Mouse (Mus musculus): ENCODE results near the gene Dock2.

Dock2 gene

DNA sequence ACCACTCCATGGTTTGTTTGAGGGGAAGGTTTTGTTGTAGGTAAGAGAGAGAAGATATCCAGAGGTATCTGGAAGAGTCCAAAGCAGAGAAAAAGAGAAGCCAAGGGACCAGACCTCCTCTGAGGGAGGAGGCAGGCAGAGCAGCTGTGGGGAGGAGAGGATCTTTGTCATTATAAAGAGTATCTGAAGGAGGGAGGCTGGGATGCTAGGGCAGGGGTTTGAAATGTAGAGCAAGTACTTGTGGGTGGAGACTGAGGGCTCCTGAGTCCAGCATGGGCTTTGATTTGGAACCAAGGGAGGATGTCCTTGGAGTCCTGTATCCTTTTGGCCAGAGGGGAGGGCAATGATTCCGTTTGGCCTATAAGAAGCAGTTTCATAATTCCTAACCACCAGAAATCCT, 346.2 kb downstream of the Dock2 start:
- in situ Hi-C loops (cut with MboI, MseI), result loop anchor here (25.0 kb wide), 1 partner anchor 650 kb away; no protein-coding TSS in a partner anchor

DNA sequence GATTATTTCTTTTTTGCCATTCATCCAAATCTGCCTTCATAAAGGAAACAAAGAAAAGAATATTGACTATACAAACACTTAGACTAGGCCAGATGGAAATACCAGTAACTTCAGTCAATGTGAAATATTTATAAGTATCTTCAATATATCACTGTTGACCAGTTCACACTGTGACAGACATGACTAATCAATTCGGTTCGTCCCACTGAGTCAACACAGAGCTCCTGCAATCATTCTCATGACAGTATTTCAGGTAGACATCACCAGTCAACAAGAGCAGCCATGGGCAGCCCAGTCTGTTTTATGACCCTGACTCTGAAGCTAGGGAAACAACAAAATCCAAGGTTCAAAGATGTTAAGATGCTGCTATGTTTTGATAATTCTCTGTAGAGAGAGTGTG, 351.7 kb downstream of the Dock2 start:
- in situ Hi-C loops (cut with MboI, MseI), result loop anchor here (25.0 kb wide), 1 partner anchor 655 kb away; no protein-coding TSS in a partner anchor

DNA sequence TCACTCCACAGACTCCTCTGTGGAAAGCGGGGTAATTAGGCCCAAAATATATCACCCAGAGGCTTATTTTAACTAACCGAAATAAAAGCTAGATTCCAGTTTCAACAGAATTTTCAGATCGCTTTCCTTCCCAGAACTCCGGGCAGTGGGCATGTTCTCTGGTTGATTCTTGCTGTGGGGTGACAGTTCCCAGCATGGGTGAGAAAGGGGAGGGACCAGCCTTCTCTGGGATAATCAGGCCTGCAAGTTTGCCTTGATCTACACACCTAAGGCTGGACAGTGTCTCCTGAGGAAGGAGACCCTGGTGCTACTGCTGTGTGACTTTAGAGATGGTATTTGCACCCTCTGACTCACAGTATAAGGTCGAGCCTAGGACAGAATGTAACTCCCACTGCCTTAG, 352.3 kb downstream of the Dock2 start:
- in situ Hi-C loops (cut with MboI, MseI), result loop anchor here (25.0 kb wide), 1 partner anchor 656 kb away; no protein-coding TSS in a partner anchor

DNA sequence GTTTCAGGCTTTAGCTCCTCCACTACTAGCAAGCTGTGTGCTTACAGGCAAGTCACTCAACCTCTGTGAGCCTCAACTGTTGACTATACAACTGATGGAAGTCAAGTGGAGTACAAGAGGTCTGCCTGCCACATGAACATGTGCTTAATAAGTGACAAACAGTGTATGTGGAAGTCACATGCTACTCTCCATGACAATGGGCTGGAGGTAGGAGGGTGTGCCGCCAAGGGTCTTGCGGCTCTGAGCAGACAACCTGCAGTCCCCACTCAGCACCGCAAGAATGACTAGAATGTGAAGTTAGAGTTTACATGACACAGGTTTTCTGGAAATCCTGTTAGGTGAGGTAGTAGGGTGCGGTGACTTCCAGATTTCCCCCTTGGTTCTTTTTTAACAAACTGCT, 352.8 kb downstream of the Dock2 start:
- in situ Hi-C loops (cut with MboI, MseI), result loop anchor here (25.0 kb wide), 1 partner anchor 656 kb away; no protein-coding TSS in a partner anchor

DNA sequence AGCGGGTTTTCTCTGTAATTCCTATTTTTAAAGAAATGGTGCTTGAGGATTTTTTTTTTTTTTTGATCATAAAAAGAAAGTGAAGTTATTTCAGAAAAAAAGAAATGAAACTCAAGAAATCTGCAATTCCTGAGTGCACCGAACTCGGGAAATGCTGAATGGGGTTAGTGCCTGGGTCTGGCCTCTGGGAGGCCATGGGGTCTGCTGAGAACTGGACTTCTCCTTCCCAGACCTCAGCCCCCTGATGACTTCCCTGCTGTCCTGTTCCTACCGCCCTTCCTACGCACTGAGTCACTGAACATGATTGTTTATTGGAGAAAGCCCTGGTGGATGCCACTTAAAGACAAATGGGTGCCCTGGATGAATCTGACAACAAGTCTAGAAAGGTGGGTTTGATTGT, 356.5 kb downstream of the Dock2 start:
- in situ Hi-C loops (cut with MboI, MseI), result loop anchor here (25.0 kb wide), 1 partner anchor 660 kb away; no protein-coding TSS in a partner anchor

DNA sequence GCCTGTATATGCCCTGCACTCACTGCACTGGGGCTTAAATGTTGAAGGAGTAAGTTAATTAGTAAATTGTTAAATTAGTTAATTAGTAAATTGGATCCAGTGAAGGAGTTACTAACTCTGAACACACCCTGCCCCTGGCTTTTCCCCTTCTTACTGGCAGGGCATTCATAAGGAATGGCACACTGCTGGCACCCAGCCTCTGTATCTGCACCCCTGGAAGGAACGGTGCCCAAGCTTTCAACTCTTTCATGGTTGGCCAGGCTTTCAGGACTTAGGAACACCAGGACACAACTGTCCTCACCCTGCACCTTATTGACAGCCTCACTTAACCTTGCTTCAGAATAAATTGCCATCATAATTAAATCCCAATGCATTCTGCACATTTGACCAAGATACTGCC, 359.1 kb downstream of the Dock2 start:
- in situ Hi-C loops (cut with MboI, MseI), result no loop called here

DNA sequence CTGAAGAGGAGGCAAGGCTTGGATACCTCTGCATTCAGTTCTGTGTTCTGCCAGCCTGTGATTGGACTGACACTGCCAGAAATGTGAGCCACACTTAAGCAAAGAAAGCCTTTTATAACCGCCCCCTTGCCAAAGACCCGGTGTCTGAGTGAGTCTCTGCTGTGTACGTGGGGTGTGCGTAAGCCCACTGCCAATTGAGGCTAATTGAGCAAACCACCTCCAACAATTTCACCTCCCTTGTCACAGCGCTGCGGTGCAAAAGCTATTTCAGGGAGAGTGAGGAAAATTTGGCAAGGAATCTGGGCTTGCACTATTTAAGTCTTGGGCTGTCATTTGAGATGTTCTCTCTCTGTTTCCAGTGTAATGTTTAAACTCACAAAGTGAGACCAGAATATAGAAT, 362.6 kb downstream of the Dock2 start:
- in situ Hi-C loops (cut with MboI, MseI), result no loop called here

DNA sequence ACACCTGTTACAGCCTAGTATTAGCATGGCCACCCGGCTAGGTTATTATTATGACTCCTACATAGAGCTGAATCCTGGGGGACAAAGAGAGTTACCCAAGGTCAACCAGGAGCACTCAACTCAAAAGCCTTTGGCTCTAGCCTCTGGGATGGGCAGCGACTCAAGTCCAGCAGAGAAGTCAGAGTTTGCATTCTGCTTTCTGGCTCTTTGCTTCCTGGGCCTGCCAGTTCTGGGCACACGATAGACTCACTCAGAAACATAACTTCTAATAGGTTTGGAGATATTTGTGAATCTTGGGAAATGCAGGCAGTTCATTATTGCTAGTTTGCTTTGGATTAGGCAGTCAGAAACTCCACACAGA, 367.1 kb downstream of the Dock2 start:
- in situ Hi-C loops (cut with MboI, MseI), result no loop called here

DNA sequence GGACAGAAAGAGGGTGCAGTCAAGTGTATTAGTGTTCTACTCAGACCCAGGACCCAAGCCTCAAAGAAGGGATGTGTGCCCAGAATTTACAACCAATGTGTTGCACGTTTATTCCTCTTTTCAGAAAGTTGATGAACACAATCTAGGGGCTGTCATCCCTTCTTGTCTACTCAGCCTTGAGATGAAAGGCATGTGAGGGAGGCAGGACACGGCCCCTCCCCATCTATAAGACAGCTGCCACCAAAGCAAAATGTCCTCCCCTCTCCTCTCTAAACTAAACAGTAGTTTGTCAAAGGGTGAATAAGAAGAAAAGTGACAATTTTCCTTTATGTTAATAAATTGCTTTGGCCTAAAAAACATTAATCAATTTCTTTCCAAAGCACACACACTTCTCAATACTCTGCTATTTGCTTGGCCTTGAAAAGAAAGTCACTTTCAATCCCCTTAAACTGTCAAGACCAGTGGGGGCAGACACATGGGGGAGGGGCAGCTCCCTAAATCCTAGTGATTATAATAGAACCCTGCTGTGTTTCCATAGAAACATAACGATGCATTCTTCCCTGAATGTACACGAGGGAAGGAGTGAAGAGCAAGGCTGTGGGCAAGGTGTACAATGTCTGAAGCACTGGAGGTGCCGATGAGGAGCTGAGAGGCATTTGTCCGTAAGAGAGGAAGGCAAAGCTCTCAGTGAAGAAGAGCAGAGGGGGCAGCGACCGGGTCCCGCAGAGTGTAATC, 367.6 kb downstream of the Dock2 start:
- in situ Hi-C loops (cut with MboI, MseI), result no loop called here

DNA sequence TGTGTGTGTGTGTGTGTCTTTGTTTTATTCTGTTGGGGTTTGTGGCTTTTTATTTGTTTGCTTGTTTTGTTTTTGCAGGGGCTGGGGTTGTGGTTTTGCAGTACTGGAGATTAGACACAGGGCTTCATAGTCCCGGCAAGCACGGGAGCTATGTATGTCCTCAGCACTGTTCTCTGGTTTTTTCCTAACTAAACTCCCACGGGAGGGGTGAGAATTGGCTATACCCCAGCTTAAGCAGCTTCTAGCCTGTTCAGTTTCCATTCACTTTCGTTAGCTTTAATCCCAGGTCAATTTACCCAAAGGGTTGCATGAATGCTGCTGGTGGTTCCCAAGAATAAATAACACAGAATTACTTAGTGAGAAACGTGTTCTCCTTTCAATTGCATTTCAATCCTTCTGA, 376.8 kb downstream of the Dock2 start:
- in situ Hi-C loops (cut with MboI, MseI), result no loop called here

DNA sequence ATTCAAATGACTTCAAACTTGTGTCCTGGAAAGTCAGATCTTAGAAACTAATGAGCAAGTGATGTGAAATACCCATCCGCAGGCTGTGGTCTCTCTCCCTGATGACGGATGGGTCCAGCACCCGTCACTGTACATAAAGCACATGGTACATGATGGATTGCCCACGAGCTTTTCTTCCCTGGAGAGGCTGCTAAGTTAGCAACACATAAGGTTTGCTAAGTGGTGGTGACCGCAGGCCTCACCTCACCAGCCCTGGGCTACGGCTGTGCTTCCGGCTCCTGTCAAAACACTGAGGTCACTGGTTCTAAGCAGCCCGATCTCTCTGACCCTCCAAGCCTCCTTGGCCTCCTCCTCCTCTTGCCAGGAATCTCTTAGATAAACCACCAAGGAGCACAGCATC, 377.4 kb downstream of the Dock2 start:
- in situ Hi-C loops (cut with MboI, MseI), result no loop called here

DNA sequence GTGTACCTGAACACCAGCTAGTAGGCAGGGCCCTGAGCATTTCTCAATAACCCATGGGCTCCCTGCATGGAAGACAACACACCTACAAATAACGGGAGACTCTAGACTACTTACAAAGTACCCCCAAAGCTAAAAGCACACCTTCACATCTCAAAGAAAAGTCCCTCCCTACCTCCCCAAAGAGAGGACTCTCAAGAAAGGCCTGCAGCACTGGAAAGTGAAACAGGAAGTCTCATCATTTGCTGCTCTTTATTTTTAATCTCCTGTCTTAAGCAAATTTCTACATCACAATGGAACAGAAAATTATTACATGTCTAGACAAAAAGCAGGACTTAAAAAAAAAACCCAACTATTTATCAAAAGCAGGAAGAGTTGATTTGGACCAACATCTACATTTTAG, 378.4 kb downstream of the Dock2 start:
- in situ Hi-C loops (cut with MboI, MseI), result no loop called here

DNA sequence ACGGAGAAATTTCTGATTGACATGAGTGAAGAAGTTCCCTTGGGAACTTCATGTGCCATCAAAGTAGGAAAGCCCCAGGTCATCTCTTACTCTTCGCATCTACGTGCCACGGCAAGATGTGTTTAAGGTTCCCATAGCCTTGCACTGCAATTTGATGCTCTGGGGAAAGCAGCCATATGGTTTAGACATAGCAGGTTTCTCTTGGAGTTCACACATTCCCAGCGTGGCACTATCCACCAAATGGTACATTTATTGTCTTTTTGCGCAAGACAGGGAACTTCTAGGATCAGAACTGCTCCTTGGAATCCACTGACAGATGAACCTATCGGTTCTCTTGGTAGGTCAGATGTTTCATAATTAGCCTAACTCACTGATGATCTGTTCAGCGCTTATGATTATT, 382.3 kb downstream of the Dock2 start:
- in situ Hi-C loops (cut with MboI, MseI), result no loop called here

DNA sequence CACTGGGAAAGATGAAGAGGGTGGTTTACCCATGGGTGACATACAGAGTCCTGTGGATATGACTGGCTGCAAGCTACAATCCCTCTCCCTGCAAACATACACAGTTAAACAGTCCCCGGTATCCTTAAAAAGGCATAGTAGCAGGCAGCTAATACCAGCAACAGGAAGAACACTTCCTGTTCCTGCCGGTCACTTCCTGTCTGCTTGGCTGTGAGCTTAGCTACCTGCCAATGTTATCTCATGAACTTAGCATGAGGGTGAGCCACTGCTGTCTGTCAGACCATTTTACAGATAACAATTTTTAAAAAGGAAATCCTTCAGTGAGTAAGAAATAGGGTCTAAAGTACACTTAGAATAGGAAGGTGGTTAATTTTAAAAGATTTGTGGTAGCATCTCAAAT, 385.1 kb downstream of the Dock2 start:
- in situ Hi-C loops (cut with MboI, MseI), result no loop called here

DNA sequence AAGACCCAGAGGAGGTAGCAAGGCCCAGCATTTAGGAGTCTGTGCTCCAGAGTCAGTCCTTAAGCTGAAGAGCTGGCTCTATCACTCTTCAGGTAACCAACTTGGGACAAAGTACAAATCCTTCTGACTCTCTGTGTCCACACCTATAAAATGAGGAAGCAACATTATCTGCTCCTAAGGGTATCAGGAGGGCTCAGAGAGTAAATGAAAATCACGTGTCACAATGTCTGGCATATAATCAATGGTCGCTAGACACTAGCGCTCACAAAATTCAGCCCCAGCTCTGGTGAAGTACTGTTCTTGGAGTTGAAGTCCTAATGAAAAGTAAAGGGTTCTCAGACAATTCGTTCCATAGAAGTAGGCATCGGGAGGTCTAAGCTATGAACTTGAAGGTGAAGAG, 386.0 kb downstream of the Dock2 start:
- in situ Hi-C loops (cut with MboI, MseI), result no loop called here

DNA sequence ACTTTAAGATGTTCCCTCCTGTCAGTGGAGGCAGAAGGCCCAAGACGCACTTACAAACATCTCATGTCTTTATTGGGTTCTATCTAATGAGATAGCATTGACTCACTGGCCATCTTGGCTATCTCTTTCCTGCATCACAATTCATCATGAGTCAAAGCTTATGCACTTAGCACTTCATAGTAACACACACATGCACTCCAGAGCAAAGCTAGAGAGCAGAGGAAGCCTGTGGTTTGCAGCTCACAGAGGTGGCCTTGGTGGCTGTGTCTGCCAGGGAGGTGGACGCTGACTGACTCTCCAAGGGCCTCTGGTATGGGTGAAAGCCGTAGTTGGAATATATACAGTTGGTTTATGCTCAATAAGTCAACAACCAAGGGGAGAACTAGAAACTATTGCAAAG, 387.9 kb downstream of the Dock2 start:
- in situ Hi-C loops (cut with MboI, MseI), result no loop called here

DNA sequence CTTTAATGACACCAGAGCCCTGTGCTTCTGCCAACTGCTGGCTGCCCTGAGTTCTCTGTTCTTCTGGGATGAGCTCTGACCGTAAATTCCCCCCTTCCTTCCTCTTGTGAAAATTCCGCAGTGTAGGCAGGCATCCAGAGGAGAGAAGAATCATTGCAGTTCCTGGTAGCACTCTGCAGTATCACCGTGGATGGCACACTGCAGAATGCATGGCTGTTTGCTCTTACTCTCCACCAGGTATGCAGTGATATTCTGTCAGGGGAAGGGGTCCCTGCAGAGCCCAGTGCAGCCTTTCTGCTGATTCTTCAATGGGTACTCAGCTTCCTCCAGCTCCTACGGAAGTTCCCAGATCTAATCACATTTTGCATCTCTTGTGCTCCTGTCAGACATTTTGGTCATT, 391.6 kb downstream of the Dock2 start:
- in situ Hi-C loops (cut with MboI, MseI), result no loop called here

DNA sequence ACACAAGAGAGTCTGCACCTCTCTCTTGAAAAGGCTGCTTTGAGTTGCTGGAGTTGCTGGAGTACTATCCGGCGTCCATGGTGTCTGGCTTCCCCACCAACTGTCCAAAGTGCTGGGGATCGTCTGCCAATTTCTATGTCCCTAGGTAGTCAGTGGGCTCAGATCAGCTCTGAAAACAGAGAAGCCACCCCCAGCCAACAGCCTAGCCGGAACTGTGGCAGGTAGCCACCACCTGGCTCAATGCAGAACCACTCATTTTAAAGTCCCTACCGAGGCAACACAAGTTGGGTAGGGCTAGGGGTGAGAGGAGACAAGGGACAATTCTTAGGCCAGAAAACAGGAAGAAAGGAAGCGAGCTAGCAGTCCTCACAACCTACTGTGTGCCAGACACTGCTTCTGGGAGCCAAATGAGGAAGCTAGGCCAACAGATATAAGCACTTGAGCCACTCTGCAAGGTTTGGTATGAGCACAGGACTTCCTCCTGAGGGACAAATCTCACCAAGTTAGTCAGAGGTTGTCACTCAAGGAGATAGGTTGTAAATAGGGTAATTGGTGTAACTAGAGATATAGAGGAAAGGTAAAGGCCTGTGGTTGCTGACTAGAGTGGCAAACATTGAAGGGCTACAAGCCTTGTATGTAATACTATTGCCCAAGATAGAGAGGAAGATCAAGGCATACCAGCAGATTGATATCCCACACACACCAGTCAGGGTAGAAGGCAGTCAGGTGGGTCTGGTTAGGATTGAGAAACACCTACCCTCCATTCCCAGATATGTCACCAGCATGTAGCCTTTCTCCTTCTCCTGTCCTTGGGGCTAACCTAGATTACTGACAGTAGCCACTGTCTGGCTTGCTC, 394.2 kb downstream of the Dock2 start:
- in situ Hi-C loops (cut with MboI, MseI), result no loop called here

DNA sequence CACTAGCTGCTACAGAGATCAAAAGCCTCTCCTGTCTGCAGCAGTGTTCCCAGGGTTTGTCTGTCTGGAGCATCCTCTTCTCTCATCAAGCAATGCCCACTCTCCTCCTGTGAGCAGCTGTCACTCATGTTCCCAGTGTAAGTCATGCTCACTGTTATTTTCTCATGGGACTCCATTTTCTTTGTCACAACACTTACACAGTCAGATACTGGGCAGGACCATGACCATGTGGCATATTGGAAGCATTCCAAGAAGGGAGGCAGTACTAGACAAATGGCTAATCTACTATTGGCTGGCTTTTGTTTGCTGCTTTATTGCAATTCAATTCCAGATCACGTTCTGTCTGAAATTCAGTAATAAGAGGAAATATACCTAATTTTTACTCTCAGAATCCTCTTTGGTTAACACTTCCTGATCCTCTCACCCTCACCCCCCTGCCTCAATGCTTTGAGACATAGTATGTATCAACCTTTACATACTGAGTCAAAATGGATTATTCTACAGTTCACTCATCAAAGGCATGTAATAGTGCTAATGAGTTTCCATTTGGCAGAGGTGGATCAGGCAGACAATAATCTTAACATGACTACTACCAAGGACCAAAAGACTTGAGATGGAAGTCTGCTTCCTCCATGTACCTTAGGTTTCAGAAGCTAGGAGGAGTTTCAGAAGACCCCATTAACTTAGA, 398.5 kb downstream of the Dock2 start:
- in situ Hi-C loops (cut with MboI, MseI), result no loop called here

DNA sequence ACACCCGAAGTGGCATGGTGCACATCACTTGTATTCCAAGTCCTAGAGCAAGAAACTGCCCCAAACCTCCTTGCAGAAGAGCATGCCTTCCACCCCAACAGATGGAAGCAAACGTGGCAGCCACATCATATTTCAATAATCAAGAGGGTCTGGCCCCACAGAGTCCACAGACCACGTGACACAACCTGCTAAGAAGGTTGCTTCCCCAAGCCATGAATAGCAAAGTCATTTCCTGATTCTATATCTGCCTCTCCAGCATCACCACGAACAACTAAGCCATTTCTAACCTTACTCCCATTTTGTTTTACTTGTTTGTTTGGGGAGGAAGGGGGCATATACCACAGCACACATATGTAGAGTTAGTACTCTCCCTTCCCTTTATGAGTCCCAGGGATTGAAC, 399.5 kb downstream of the Dock2 start:
- in situ Hi-C loops (cut with MboI, MseI), result no loop called here

DNA sequence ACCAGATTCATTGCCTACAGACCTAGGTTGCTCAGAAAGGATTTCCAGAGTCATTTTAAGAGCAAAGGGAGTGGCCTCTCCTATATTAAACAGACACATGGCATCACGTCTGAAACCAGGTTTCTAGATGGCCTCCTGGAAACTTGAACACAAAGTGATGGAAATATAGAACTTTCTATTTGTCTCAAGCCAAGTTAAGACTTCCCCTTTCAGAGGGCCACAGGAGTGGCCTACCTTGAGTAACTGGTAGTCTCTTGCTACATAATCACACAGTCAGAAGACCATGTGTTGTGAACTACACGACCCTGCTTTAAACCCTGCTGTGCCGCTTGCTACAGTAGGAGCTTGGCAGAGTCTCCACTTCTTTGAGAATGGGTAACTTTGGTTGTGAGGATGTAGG, 400.2 kb downstream of the Dock2 start:
- in situ Hi-C loops (cut with MboI, MseI), result no loop called here

DNA sequence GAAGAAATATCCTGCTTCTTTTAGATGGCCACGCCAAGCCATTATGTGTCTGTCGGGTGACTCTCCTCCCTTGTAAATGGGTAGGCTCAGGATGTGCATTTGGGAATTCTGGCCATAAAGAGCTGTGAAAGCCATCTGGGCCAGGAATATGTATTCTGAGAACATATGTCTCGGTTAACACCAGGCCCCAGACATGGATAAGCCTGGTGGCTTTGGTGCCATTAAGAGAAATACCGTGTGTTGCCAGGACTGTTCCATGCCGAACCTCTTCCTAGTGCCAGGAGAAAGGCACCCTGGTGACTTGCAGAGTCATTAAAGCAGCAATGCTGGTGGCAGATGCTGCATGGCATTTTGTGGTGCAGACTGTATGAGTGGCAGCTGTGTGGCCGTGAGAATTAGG, 406.0 kb downstream of the Dock2 start:
- in situ Hi-C loops (cut with MboI, MseI), result no loop called here
